Mouse (Mus musculus): ENCODE measurements around the gene Ndufc2.

GRCm38 (mm10) chr7:97388541-97388940 lies 11.3 kb upstream of the Ndufc2 start:
- TF ChIP-seq POLR2A (IDR thresholded peaks at IDR 0.05; ENCODE audit: low read depth, low read length) (no peak), CTCF (IDR thresholded peaks at IDR 0.05; ENCODE audit: extremely low read depth, insufficient read length, insufficient replicate concordance, low read depth, low read length) (no peak)
